Mouse (Mus musculus) small intestine, adult 2 months (tissue): ENCODE measurements around the gene Pigv.
"Not testable (repeated sequence)": the region's sequence is repeated elsewhere in the genome, so short reads cannot be mapped to it uniquely, and the experiment has no call there.

Experiments used
- CTCF ChIP-seq: fragments of 200-500 bp; IDR thresholded peaks from 2 replicates; pipeline ENCODE4 v1.5.1; 2012; ENCODE audit warnings: low read depth, mild to moderate bottlenecking, control low read depth, inconsistent platforms, low read length, moderate library complexity, mixed read lengths; ENCODE audit not compliant: insufficient replicate concordance, insufficient read length; ENCODE audit errors: extremely low read depth
- POLR2A ChIP-seq: fragments of 200-500 bp; IDR thresholded peaks from 2 replicates; pipeline ENCODE4 v1.6.1; 2012; ENCODE audit warnings: low read depth, mild to moderate bottlenecking, control low read depth, inconsistent platforms, low read length, moderate library complexity

DNA sequence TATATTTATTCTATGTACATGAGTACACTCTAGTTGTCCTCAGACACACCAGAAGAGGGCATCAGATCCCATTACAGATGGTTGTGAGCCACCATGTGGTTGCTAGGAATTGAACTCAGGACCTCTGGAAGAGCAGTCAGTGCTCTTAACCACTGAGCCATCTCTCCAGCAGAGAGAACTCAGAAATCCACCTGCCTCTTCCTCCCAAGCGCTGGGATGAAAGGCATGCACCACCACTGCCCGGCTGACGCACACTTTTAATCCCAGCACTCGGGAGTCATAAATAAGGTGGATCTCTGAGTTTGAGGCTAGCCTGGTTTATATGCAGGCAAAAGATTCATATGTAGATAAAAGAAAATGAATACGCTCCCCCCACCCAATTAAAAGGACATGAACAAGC is 23.0 kb downstream of the Pigv start:
- TF ChIP-seq POLR2A, CTCF: not testable (repeated sequence)
